Mouse (Mus musculus) C2C12 (cell line): Measurements from ENCODE around the gene Fam83d.
"Not testable (repeated sequence)": the region's sequence is repeated elsewhere in the genome, so short reads cannot be mapped to it uniquely, and the experiment has no call there.

Experiments
- CEBPB ChIP-seq: IDR thresholded peaks from one replicate; pipeline ENCODE4 v1.6.1; 2011; ENCODE audit warnings: low read depth, mild to moderate bottlenecking, control low read depth, moderate library complexity
- CTCF ChIP-seq: IDR thresholded peaks from one replicate; pipeline ENCODE4 v1.5.1; 2011; ENCODE audit not compliant: control insufficient read depth, insufficient read depth, insufficient read length
- MAX ChIP-seq: IDR thresholded peaks from one replicate; pipeline ENCODE4 v1.6.1; 2011; ENCODE audit warnings: mild to moderate bottlenecking, control low read depth
- MYOG ChIP-seq: IDR thresholded peaks from one replicate; pipeline ENCODE4 v1.6.1; 2011; ENCODE audit not compliant: control insufficient read depth, insufficient read length; ENCODE audit errors: extremely low read depth
- USF1 ChIP-seq: IDR thresholded peaks from one replicate; pipeline ENCODE4 v1.6.1; 2011; ENCODE audit warnings: low read depth, mild to moderate bottlenecking, control low read depth, moderate library complexity

DNA sequence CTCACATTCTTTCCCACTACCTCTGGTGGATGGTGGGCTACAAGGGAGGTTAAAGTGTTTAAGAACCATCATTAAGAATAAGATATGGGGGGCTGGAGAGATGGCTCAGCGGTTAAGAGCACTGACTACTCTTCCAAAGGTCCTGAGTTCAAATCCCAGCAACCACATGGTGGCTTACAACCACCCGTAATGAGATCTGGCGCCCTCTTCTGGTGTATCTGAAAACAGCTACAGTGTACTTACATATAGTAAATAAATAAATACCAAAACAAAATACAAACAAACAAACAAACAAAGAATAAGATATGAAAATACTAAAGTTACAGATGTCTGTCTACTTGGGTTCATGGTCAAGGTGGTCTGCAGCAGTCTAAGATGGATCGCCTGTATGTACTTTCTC lies 31.6 kb upstream of the Fam83d start:
- not testable (repeated sequence) for TF ChIP-seq MAX, CTCF, USF1, MYOG, CEBPB
